Mouse (Mus musculus) CD8-positive naive resting alpha-beta T cell, adult 57 days (primary cell): ENCODE data around the gene Ptgds. TPM values are rescaled to one million over a fixed set of nuclear protein-coding genes. Genes with fewer than 3 reads are reported as not detected.

ENCODE experiments used
- total RNA-seq: library from RNA; stranded (reverse); gene quantifications from one replicate; pipeline ENCODE4 v1.2.4, GENCODE M21; 2023

Ptgds gene
- total RNA-seq: not detected

DNA sequence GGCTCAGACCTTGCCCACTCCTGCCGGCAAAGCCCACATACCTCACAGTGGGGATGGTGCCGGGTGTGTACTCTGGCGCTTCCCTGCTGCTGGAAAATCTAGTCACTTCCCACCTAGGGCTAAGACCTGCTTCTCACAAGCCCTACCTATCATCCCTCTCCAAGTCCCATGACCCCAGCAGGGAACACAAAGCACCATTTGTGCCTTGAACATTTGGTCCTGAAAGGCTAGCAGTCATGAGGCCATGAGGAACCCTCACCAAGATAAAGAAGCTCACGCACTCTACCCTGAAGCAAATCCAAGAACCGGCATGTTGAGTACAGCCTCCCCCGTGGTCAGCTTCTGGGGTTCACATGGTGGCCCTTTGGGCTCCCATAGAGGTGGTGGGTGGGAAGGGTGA, at the start of gene Ptgds:
Ptgds (minus strand) TSS at position 78 of the 400 bp plus-strand sequence.

DNA sequence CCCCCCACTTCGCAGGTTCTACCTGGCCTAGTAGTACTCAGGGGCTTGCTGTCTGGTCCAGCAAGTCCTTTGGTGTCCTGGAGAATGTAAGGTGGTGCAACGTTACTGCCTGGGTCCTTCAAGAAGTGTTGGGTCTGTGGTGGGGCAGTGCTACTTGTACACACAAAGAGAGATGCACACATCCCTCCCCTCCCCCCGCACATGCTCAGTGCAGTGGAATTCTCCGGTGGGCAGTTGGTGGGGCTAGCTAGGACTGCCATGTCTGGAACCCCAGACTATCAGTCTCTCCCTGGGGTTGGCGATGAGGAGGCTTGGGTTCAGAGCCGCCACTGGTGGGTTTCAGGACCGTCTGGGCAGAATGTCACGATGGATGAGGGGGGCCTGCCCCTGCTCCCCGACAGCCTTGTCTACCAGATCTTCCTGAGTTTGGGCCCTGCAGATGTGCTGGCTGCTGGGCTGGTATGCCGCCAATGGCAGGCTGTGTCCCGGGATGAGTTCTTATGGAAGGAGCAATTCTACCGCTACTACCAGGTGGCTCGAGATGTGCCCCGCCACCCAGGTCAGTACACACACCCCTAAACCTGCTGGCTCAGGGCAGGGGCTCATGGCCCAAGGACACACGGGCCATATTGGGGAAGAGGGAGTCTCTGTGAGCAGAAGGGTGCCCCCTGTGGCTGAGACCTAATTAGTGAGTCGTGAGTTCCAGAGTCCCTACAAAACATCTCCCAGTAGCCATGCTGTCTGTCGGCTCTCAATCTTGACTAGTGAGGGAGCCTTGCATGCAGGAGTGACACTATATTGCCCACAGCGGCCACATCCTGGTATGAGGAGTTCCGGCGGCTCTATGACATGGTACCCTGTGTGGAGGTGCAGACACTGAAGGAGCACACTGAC, 32.0 kb upstream of the Ptgds start, which contains the start of gene C8g:
C8g (minus strand) TSS at position 127 of the 894 bp plus-strand sequence.

DNA sequence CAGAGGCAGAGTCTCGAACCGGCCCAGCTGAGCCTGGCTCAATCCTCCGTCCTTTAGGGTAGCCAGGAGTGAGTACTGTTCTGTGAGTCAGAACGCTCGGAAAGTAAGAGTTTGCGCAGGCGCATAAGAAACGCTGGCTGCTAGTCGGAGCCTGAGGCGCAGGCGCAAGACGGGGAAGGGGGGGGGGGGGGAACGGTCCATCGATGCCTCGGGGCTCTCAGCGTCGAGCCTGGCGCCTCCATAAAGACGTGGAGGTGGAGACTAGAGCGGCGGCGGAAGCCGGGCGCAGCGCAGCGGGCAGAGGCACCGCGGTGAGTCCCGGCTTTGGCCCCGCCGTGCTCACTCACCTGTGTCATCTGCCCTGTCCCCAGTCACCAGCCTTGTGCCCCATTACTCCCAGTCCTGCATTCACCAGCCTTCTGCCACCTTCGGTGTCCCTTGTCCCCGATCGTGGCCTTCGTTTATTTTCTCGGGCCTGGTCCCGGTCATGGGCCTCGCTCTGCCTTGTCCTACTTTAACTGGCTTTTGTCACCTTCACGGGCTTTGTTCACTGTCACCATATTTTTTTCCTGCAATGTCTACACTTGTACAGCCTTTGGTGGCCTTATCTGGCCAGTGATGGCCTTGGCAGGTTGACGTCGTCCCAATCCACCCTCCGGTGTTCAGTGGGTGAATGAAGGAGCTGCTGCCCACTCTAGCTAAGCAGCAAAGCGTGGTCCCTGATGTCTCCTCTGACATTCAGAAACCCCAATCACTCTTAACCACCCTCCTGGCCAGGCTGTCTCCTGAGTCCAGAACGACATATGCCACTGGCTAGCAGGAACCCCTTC, 30.9 kb upstream of the Ptgds start, which contains the start of gene Fbxw5:
Fbxw5 (plus strand) TSS at position 175 of the 830 bp plus-strand sequence.

DNA sequence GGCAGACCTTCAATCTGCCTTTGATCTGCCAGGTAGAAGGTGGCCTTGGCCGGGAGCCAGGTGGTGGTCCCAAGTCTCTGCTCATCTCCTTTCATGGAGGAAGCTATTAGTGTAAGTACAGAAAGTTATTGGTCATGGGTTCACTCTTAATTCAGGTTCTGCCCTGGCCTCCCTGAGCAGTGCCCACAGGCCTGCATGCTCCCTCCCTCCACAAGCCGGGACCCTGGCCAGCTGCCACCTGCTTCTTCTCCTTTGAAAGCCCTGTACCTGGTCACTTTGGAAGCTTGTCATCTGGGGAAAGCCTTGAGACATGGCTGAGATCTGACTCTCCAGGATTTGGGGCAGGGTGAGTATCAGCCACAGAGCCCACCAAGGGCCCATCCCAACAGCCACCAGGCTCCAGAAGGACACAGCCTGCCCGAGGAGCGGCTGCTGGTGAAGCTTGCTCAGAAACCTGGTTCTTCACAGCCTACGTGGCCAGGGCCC, 23.7 kb upstream of the Ptgds start, which contains the start of gene Lcn12:
Lcn12 (minus strand) TSS at position 436 of the 486 bp plus-strand sequence.

DNA sequence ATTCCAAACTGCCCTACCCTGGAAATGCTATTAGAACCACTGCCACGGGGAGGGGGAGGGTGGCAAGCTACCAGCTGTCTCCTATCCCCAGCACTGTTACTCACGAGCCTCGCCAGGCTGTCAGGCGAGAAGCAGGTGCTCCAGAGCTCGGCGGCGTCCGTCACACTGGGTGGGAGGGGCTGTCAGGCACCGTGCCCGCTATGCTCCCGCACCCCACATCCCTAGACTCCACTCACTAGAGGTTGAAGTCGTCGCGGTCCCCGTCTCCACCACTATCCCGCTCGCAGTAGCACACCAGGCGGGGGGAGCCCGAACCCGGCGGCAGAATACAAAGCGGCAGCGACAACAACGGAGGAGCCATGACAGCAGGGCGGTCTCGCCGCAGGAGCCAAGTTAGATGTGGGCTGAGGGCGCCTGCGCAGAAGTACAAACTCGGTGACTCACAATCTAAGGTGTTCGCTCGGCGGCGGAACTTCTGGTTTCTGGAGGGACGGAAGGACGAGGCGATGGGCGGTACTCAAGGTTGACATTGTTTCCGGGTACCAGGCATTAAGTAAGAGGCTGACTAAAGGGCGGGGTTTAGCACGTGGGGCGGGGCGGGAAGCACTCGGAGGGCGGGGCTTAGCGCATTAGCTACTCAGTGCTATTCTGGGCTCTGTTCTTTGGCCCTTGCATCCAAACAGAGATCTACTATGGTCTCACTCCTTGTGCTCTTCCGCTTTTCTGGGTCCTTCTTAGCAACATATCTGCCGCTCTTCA, 9.1 kb downstream of the Ptgds start, which contains the start of gene Paxx:
Paxx (minus strand) TSS at position 544 of the 759 bp plus-strand sequence.

DNA sequence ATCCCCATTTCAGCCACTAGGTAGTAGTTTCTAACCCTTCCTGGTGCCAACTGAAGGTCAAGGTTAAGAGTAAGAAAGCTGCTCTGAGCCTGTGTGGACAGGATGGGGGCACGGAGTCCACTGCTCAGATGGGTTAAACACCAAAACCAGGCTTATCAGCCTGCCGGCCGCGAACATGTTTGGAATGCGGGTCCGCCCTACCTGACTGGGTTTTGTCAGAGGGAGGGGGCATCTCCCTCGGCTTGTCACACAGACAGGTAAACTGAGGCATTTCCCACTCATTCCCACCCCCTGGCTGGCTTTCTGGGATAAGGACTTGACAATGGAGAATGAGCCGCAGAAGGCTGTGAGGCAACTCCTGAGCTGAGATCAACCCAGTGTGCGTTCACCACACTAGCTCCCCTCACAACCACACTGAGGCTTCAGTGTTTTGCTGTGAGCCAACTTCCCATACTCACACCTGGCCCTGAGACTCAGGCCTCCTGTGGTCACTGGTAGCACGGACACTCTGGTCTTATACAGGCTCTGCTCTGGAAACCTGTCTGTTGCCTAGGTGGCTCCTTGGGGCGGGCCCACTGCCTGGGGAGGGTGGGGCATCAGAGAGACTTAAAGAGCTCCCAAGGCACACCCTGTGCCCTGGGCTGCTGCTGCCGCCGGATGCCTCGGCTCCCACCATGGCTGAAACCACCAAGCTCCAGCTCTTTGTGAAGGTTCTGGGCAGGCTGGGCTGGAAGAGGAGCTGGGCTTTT, 13.5 kb downstream of the Ptgds start, which contains the start of gene Clic3:
Clic3 (plus strand) TSS at position 634 of the 749 bp plus-strand sequence.

DNA sequence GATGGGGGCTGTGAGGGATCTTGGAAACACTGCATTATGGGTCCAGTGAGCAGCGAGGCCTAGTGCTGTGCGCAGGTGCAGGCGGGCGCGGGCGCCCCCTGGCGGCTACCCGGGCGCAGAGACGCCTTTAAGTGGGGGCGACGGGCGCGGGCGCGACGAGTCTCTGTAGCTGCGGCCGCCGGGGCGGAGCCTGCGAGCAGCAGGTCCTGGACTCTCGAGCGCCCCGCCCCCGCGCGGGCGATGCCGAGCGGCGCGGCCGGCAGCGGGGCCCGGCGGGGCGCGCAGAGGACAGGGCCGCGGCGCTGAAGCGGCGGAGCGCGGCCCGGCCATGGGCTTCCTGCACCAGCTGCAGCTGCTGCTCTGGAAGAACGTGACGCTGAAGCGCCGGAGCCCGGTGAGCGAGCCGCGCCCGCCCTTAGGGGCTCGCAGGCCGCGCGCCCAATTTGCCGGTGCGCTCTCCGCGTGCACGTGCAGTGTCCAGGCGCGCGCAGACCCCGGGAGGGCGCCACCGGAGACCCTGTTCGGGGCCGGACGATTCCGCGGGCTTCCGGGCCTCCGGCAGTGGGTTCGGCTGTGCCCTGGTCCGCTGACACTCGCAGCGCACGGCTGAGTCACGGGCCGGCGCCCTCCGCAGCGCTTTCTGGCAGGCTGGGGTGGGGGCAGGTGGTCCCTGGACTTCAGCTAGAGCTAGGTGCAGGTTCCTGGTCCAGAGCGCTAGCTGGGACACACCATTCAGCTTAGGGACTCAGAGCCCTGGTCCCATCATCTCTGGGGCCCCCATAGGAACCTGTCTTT, 41.2 kb downstream of the Ptgds start, which contains the start of gene Abca2:
Abca2 (plus strand) TSS at position 262 of the 795 bp plus-strand sequence.

DNA sequence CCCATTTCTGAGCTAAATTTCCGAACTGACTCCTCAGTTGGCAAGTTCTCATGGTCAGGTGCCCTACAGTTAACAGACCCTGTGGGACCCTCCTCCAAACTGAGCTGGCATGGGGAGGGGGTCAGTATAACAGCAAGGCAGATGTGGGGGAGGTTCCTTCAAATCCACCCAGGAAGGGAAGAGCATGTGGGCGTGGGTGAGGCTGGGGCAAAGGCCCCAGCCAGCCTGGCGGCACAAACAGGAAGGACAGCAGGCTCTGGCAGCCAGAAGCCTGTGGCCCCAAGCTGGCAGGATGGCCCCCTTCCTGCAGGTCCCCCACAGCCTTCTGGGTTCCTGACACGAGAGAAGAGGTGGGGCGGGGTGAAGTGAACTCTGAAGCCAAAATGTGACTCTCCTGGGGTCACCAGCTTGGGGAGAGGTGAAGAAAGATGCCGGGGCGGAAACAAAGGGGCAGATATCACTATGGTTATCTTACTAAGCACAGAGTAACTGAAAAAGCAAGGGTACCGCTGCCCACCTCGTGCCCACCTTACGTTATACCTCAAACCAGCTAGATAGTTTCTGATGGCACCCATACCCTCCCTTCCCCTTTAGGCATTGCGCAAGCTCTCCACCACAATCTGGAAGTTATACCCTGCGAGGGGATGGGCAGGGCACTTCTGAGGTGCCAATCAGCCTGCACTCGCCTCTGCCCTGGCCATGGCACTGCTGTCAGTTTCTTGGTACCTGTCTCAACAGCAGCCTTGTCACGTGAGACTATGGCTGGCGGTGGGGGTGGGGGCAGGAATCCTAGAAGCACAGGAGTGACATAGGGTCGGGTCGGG, 47.0 kb downstream of the Ptgds start, which contains the start of gene Fut7:
Fut7 (plus strand) TSS at position 681 of the 824 bp plus-strand sequence.

Other genes with a start within 250 kb of the Ptgds start
- 105 TPM for gene Tubb4b, start 245.3 kb downstream of the Ptgds start, total RNA-seq
- gene Slc34a3, start 235.7 kb downstream of the Ptgds start, total RNA-seq: not detected
- not detected for gene Rnf224, start 233.3 kb downstream of the Ptgds start, total RNA-seq
- not detected for gene Rnf208, start 227.8 kb downstream of the Ptgds start, total RNA-seq
- not detected for gene Cysrt1, start 227.6 kb downstream of the Ptgds start, total RNA-seq
- 11.0 TPM for gene AL732309.1, start 223.2 kb downstream of the Ptgds start, total RNA-seq
- gene Tmem203, start 214.6 kb downstream of the Ptgds start, total RNA-seq: 20.6 TPM
- gene Tprn, start 207.4 kb downstream of the Ptgds start, total RNA-seq: 20.0 TPM
- 39.1 TPM for gene Ssna1, start 197.6 kb downstream of the Ptgds start, total RNA-seq
- 92.6 TPM for gene Anapc2, start 197.6 kb downstream of the Ptgds start, total RNA-seq
- not detected for gene Tmem210, start 181.9 kb downstream of the Ptgds start, total RNA-seq
- gene Lrrc26, start 180.1 kb downstream of the Ptgds start, total RNA-seq: not detected
- not detected for gene Grin1, start 150.9 kb downstream of the Ptgds start, total RNA-seq
- 34.4 TPM for gene Man1b1, start 137.7 kb downstream of the Ptgds start, total RNA-seq
- gene Dpp7, start 113.7 kb downstream of the Ptgds start, total RNA-seq: 13.0 TPM
- 12.6 TPM for gene Uap1l1, start 104.4 kb downstream of the Ptgds start, total RNA-seq
- gene Sapcd2, start 97.7 kb downstream of the Ptgds start, total RNA-seq: not detected
- not detected for gene Entpd2, start 74.2 kb downstream of the Ptgds start, total RNA-seq
- gene Npdc1, start 70.7 kb downstream of the Ptgds start, total RNA-seq: 2.3 TPM
- 0.52 TPM for gene Fut7, start 46.8 kb downstream of the Ptgds start, total RNA-seq
- gene Abca2, start 41.3 kb downstream of the Ptgds start, total RNA-seq: 80.3 TPM
- not detected for gene Clic3, start 13.2 kb downstream of the Ptgds start, total RNA-seq
- gene Paxx, start 9.0 kb downstream of the Ptgds start, total RNA-seq: 83.0 TPM
- gene Lcn12, start 23.9 kb upstream of the Ptgds start, total RNA-seq: not detected
- 60.4 TPM for gene Fbxw5, start 30.7 kb upstream of the Ptgds start, total RNA-seq
- gene C8g, start 31.7 kb upstream of the Ptgds start, total RNA-seq: not detected
- 40.5 TPM for gene Traf2, start 76.9 kb upstream of the Ptgds start, total RNA-seq
- gene Edf1, start 87.8 kb upstream of the Ptgds start, total RNA-seq: 100 TPM
- 2.0 TPM for gene Mamdc4, start 104.8 kb upstream of the Ptgds start, total RNA-seq
- 18.9 TPM for gene Phpt1, start 105.2 kb upstream of the Ptgds start, total RNA-seq
- gene Ajm1, start 111.7 kb upstream of the Ptgds start, total RNA-seq: 0.70 TPM
- 115 TPM for gene Rabl6, start 138.5 kb upstream of the Ptgds start, total RNA-seq
- not detected for gene Ccdc183, start 147.6 kb upstream of the Ptgds start, total RNA-seq
- gene Tmem141, start 152.0 kb upstream of the Ptgds start, total RNA-seq: 0.80 TPM
- 2.1 TPM for gene Fcna, start 158.0 kb upstream of the Ptgds start, total RNA-seq
- not detected for gene Lcn8, start 183.1 kb upstream of the Ptgds start, total RNA-seq
- gene Lcn5, start 187.9 kb upstream of the Ptgds start, total RNA-seq: not detected
- gene Lcn6, start 206.7 kb upstream of the Ptgds start, total RNA-seq: not detected
- gene Lcn10, start 212.7 kb upstream of the Ptgds start, total RNA-seq: not detected
- not detected for gene Obp2a, start 230.0 kb upstream of the Ptgds start, total RNA-seq
- 16.7 TPM for gene Bmyc, start 236.7 kb upstream of the Ptgds start, total RNA-seq